Mouse (Mus musculus) frontal cortex, postnatal 25 days (tissue): Measurements from ENCODE around the gene Psmd9.

Source experiments
- DNase-seq, 2 experiments: peaks; one replicate each; pipeline ENCODE4 v3.0.0; 2022; ENCODE audit warnings: low spot score in 2 of 2

Psmd9 gene

DNA sequence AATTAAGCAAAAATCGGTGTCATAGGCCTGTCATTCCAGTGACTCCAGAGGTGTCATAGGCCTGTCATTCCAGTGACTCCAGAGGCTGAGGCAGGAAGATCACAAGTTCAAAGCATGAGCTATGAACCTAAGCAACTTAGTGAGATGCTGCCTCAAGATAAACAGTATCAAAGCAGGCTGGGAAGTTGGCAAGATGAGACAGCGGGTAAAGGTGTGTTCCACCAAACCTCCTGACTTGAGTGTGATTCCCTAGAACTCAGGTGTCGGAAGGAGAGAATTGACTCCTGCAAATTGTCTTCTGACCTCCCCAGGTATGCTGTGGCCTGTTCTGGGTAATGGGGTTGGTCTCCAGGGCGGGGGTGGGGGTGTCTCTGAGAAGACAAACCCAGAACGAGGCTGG lies at the start of gene Psmd9:
Psmd9 (plus strand) TSS at position 130 of the 400 bp plus-strand sequence.
- no peak for DNase-seq

DNA sequence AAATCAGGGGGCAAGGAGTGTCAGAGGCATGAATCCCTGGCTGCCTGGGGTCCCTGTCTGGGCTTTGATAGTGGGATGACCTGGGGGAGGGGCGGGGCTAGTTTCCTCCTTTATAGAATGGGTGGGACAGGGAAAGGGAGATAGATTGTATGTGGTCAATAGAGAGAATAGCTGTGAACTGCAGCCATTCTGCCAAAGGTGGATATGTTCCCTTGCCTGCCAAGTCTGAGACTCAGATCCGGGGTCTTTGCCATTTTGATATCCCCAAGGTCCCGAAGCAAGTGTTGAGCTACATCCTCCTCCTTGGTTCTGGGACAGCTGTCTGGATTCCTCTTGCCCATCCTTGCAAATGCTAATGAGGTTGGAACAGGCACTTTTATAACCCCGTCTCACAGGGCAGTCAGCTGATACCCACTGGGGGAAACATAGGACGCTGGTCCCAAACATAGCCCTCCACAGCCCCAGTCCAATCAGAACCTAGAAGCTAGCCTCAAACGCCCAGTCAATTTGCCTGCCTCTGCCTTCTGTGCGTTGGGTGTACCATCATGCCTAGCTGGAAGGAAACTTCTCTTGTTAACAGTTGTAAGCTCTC lies 48.5 kb upstream of the Psmd9 start:
- no peak for DNase-seq

DNA sequence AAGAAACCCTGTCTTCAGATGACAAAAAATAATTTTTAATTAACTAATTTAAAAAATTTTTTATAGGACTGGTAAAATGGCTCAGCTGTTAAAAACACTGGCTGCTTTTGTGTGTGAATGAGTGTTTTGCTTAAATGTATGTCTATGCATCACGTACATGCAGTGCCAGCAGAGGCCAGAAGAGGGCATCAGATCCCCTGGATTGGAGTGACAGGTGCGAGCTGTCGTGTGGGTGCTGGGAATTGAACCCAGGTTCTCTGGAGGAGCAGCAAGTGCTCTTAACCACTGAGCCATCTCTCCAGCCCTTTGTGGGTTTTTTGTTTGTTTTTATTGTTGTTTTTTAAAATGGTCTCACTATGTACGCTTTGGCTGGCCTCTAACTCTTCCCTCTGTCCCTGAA lies 47.0 kb upstream of the Psmd9 start:
- no peak for DNase-seq

DNA sequence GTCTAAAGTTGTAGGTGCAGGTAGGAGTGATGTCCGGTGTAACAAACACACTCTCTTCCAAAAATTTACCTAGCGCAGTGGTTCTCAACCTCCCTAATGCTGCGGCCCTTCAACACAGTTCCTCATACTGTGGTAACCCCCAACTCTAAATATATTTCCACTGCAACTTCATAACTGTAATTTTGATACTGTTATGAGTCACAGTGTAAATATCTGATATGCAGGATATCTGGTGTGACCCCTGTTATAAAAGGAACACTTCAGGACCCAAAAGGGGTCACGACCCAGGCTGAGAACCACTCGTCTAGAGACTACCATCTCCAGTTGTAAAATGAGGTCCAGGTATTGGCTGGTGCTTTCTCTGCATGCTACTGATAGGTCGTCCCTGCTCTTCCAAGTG lies 44.1 kb upstream of the Psmd9 start:
- no peak for DNase-seq

DNA sequence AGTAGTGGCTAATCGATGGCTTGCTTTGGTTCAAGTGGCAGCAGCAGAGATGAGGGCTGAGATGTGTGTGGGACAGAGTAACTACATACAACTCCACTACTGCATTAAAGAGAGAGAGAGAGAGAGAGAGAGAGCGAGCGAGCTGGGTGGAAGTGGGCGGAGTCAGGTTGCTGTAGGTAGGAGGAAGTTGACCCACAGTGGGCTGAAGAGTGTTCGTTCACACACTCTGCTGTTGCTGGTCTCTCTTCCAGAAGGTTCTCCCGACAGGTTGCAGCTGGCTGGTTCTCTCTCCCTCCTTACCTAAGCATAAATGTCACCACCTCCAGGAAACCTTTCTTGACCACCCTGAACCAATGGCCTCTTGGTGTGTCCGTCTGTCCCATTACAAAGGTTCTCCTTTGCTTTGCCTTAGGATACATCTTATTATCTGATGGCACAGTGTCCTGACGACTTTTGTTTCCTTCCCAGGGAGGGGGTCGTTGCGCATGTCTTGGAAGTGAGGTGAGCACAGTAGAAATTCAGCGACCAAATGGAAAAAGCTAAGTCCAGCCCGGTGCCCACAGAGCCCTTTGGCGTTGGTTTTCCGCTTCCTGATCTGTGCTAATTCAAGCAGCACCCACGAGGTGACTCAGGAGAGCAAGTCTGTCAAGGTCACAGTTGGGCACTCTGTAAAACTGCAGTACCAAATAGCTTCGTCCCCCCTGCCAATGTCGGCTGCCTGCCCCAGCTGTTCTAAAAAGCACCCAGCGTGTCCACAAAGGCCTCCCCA lies 43.4 kb upstream of the Psmd9 start:
- no peak for DNase-seq

DNA sequence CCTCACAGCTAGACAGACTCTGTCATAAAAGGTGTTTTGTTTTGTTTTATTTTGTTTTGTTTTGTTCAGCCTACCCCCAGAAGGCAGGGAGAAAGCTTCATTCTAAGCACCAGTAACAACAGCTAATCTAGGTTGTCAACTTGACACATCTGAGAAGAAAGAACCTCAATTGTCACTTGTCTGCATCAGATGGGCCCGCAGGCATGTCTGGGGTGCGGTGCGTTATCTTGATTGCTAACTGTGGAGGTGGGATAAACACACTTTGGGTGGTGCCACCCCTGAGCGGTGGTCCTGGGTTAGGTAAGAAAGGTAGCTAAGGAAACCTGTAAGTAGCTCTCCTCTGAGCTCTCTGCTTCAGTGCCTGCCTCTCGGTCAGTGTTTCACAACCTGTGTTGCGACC lies 42.2 kb upstream of the Psmd9 start:
- no peak for DNase-seq

DNA sequence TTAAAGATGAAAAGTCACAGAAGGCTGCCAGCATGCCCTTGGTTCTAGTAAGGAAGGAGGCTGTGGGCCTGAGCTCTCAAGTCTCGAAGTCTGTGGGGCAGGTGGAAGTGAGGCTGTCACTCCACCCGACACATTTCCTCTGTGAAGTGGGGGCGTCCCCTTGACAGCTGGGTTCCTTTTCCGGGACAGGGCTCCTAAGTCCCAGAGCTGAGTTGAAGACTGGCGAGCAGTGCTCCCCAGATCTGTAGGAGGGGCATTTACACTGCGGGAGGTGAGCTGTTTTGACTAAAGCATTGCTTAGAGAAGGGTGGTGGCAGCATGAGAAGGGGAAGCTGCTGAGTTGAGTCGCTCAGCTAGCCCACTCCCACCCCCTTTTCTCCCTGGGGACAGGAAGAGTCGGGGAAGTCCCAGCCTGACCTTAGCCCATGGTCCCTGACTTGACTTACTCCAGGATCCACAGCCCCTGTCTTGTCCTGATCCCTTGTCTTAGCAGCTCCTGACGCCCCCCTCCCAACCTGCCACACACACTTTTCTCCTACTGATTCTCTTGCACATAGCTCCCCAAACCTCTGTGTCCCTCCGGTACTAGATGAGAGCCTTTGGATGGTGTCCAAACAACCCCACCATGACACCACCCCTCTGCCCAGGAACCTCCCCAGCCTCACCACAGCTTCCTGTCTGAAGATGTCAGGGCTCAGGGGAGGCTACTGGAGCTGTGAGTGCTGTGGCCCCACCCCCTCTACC lies 40.6 kb upstream of the Psmd9 start:
- DNase-seq: no peak

DNA sequence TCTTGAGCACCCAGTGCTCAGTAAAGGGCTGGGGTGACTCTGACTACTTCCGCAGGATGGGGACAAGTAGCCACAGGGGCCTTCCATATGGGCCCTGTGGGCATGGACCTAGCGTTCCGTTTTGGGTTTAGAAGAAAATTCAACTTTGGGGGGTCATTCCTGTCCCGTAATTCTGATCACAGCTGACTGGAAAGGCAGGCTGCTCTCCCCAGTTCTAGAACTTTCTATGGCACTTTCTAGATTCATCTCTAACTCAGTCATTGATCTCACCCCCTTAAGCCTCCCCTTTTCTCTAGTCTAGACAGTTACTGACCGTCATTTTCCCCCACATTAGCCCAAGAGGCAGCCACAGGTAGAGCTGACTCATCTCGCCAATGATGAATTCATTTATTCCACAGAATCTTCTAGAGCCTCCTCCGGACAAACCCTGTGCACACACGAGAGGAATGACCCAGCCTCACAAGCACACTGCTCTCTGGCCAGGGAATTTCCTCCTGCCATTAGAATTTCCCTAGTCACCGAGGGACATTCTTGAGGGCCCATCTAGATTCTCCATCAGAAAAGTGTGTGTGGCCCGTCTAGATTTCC lies 39.9 kb upstream of the Psmd9 start:
- DNase-seq: no peak

DNA sequence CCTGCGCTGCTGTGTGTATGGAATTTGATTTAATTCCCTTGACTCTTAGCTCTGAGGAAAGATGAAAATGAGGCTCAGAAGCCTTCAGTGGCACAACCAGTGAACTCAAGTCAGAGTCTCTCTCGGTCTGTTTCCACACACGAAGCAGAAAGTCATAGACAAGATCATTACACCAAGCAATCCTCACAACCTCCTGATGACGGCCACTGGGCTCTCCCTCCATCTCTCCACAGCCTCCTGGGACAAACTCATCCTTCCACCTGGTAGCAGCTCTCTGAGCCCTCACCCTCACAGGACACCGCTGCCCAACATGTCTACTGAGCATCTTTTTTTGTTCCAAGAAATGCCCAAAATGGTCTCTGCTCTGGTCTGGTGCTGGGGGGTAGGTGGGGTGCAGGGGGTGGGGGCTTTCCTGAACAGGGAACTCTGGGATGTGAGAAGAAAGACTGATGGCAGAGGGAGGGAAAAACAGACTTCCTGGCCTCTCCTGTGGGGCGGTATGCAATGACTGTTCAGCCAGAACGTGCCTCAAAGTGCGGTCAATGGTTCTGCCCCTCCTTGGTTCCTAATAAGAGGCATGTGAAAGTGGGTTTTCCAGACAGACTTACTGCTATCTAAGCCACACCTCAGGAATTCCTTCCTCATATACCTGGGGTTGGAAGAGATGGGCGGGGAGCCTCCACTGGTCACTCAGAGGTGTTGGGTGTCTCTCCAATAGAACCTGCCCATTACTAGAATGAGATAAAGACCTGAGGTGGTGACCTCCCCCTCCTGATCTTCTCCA lies 39.0 kb upstream of the Psmd9 start:
- no peak for DNase-seq

DNA sequence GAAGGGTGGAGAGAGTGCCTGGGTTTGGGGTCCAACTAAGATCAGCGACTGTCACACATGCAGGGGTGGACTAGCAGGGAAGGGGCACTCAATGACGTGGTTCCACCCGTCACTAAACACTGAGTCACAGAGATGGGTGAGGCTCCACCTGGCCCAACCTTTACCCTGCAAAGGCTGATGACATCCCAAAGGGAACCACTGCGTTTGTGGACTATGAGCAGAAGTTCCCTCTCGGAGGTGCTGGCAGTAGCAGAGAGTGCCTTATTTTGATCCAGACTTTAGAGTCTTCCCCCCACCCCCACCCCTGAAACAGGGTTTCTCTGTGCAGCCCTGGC lies 38.4 kb upstream of the Psmd9 start:
- DNase-seq: no peak

DNA sequence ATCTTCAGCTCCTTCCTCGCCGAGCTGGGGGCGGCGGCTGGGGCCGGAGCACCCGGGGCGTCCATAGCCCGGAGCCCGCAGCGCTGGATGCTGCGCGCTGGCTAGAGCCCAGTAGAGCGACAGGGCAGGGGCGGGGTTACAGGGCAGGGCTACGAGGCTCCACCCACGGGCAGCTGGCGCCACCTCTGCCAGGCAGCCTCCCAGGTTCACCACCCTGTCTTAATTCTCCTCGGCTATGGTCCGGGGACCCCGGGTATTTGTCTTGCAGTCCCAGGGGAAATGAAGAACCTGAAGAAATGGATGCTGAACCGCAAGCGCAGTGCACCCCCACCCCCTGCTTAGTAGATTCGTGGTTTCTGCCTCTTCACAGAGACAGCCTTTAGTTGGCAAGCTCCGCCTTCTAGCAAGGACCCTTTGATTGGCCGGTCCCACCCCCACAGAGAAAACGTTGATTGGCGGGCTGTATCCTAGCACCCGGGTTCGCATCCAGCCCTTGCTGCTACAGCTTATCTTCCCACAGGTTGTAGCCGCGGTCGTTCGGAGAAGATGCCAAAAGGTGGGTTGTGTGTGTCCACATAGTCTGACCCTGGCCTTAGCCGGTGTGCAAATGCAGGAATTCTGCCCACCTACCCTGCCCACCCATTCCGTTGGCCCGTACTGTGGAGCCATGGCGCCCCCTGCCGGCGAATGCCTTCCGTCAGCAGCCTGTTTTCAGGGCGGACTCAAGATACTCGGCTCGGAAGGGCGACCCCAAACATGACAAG lies 36.7 kb upstream of the Psmd9 start, which contains the start of gene Rhof:
Rhof (minus strand) TSS at position 385 of the 764 bp plus-strand sequence.
- DNase-seq: peak; percentile 77 to 78

DNA sequence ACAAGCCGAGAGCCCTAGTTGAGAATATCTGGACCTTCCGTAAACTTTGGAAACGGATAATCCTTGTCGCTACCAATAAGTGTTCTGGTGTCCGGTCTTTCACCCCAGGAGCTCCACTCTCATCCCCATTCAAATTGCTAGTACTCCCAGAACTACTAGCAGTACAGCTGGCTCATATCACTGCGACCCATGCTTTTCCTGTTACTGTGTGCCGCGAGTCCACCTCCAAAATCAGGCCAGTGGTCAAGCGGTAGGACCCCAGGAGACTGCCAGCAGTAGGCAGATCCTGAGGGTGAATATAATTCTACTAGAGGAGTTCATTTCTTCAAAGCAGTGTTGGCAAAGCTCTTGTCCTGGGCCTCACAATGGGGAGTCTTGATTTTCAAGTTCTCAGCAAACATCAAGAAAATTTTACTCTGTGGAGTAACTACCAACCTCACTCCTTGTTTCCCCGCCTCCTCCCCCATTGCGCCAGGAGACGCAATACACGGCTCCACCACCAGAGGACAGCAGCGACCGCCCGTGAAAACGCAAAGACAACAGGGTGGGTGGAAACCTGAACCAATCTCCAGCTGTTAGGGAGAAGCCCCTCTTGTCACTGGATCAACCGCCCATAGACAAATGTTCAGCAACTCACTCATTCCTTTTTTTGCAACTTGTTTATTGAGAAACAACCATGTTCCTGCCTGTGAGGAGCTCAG lies 36.0 kb upstream of the Psmd9 start:
- DNase-seq: peak; percentile 88 to 90

DNA sequence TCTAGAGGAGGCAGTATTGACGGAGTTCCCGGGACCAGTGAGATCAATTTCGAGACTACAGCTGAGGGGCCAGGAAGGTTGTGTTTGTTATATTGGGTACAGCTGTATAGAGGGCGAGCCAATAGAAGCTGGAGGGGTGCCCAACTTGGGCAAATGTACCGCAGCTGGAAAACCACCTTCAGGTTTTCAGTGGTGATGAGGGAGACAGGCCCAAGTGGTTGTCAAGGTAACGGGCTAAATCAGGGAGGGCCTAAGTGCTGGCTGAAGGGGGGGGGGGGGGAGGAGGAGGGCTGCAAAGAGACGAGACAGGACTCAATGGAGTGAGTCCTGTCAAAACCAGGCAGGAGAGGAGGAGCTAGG lies 35.4 kb upstream of the Psmd9 start:
- no peak for DNase-seq

DNA sequence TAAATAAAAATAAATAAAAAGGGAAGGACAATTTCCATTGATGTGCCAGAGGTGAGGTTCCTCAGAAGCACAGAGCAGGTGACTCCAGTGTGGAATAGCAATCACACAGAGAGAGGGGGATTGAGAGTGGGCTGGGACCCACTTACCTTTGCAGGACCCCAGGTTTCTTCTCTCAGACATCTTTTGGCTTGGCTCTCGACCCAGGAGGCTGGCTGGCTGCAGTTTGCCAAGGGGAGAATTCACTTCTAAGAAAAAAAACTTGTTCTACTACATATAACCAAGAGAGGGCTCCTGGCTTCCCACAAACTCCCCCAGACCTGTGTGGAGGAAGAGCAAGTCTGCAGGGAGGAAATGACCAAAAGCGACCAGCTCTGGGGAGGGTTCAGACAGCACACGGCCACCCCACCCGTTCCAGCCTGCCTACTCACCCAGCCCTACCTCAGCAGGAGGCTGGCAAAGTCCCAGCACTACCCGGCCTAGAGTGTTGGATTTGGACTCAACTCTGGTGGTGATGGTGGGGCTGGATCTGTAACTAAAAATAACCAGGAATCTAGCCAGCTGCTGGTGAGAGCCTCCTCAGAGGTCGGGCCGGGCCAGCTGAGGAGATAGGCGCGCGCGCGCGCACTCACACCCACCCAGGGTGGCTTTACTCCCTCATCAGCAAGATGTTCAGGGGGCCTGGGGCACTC lies 34.9 kb upstream of the Psmd9 start:
- DNase-seq: no peak

DNA sequence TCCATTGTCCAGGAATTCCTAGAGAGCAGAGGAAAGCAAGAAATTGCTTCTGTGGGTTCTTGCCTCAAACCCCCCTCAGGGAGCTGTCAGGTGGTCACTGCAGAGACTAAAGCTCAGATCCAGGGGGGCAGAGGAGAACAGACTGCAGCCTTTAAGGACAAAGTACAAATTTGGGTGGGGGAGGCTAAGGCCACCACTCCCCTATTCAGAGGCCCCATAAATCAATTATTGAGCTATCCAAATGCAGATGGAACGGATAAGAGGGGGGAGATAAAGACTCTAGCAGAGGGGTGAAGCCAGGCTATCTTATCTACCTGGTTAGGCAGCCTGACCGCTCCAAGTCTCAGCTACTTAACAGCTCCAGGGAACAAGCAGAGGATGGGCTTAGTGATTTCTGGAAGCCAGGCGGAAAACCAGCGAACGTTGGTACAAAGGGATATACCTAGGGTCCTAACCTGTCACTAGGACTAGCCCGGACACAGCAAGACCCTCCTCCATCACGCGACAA lies 34.3 kb upstream of the Psmd9 start:
- DNase-seq: no peak

DNA sequence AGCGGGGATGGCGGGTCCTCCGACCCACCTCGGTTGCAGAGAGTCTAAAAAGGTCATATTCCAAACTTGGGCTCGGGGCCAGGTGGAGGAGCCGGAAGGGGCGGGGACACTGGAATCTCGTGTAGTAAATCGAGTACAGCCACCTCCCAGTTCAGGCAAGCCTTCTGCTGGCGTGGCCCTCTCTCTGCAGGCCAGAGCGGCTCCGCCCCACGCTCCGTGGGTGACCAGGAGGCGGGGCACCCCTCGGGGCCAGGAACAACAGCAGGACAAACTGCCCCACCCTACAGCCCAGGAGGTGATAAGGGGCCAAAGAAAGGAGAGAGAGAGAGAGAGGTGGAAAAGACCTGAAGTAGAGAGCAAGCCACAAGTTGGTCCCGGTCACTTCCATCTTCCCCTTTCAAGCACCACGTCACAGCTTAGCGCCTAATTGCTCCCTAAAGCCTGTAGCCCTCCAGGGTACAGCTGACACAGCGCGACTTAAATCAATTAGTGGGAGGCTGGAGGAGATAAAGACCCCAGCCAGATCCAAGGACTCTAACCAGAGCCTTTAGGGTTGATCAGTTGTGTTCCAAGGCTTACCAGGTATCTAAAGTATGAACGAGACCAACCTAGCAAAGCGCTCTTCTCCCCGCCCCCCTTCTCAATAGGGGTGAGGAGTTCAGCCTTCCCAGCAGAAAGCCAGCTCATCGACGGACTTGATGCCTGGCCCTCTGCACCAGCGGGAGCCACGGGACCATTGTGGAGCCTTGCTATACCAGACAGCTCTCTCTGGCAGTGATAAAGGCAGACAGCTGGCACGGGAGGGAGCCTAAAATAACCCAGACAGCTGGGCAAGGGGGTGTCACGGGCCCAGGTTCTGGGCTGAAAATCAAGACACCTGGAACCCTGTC lies 33.5 kb upstream of the Psmd9 start:
- DNase-seq: peak in 1 of 2 experiments; percentile 53

DNA sequence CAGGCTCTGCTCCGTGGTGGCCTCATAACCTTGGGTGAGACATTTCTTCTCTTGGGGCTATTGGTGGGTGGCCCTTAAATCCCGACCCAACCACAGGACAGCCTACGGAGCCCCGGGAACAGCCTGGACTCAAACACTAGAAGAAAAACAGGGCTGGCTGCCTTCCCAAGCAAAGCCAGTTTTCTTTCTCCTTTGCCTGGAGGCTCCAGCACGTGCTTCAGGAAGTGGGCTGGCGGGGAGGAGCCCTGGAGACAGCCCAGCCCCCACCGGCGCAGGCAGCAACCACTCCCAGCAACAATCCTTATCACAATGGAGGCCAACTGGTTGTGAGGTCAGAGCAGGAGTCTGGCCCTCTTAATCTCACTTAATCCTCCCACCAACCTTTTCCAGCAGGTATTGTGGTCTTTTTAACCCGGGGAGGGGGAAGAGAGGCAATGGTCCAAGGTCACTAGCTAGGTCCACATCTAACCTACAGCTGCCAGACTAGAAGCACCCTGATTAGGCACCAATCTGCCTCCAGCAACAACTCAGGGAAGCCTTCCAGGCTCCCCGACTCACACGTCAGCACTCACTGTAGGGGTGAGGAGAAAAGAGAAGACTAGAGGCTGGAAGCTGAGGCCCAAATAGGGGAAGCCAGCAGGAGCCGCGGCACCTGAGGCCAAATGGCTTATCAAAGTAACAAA lies 32.7 kb upstream of the Psmd9 start:
- DNase-seq: peak; percentile 72 to 75
